Mouse (Mus musculus) neural tube, embryonic 14.5 days (tissue): ENCODE results near the gene Bpgm. TPM values are rescaled to one million over a fixed set of nuclear protein-coding genes. Genes with fewer than 3 reads are reported as not detected.

Source experiments
- ATAC-seq: fragments of 200-750 bp; cut with Nextera tagmentation; 2 replicates; pipeline ENCODE4 v1.8.0; 2017; ENCODE audit warnings: low read depth, mild to moderate bottlenecking, moderate TSS enrichment, moderate library complexity
- H3K27ac ChIP-seq: fragments of 300-500 bp; sonication (generic); 2 replicates; pipeline ENCODE4 v1.5.1; 2014; ENCODE audit warnings: low read depth, mild to moderate bottlenecking, control low read depth, low read length, moderate library complexity, mixed read lengths
- H3K27me3 ChIP-seq: fragments of 300-500 bp; sonication (generic); 2 replicates; pipeline ENCODE4 v1.6.1; 2014; ENCODE audit warnings: low read length; ENCODE audit not compliant: control insufficient read depth, insufficient read depth
- H3K36me3 ChIP-seq: fragments of 300-500 bp; sonication (generic); 2 replicates; pipeline ENCODE4 v1.6.1; 2014; ENCODE audit warnings: low read length, mixed read lengths; ENCODE audit not compliant: control insufficient read depth, insufficient read depth
- H3K4me1 ChIP-seq: fragments of 300-500 bp; sonication (generic); 2 replicates; pipeline ENCODE4 v1.6.1; 2014; ENCODE audit warnings: low read length; ENCODE audit not compliant: control insufficient read depth, insufficient read depth
- H3K4me2 ChIP-seq: fragments of 300-500 bp; sonication (generic); 2 replicates; pipeline ENCODE4 v1.6.1; 2014; ENCODE audit warnings: mild to moderate bottlenecking, low read depth, low read length, control low read depth
- H3K4me3 ChIP-seq: fragments of 300-500 bp; sonication (generic); 2 replicates; pipeline ENCODE4 v1.5.1; 2014; ENCODE audit warnings: low read depth, low read length, control low read depth, mixed read lengths
- H3K9ac ChIP-seq: fragments of 300-500 bp; sonication (generic); replicated peaks from 2 replicates; pipeline ENCODE4 v1.6.1; 2014; ENCODE audit warnings: low read depth, mild to moderate bottlenecking, control low read depth, low read length, mixed read lengths
- H3K9me3 ChIP-seq: fragments of 300-500 bp; sonication (generic); 2 replicates; pipeline ENCODE4 v1.6.1; 2016; ENCODE audit warnings: low read length; ENCODE audit not compliant: control insufficient read depth
- WGBS: fragments of 180-500 bp; shearing (Covaris S2); extraction: QIAGEN DNeasy Blood & Tissue Kit; methylation state at CpG from one replicate; pipeline ENCODE4 v1.1.7; 2014; 5-methylcytosine and 5-hydroxymethylcytosine counted together
- polyA plus RNA-seq: library from polyadenylated mRNA; unstranded; fragments of >200 nt; fragmentation: Nextera tagmentation; extraction: Ambion mirVana; gene quantifications from 2 replicates; pipeline ENCODE4 v1.2.1, GENCODE M21; 2014

The Bpgm gene
- polyA plus RNA-seq, 1 experiment from 2014 or later: 78.1 TPM

- no peaks in the 10 kb centered on the region for H3K27me3 ChIP-seq
- no peaks in the 10 kb centered on the region for H3K9me3 ChIP-seq
- H3K27ac ChIP-seq: no peak overlapping the region
- no peak overlapping the region for H3K4me2 ChIP-seq
- 72% methylated on average over 11 of the region's 11 CpGs for WGBS
- H3K36me3 ChIP-seq: 0 out of 2 replicates have a peak, but pooled peaks cover 3% of the 10 kb centered on the region
- H3K4me3 ChIP-seq: no peak overlapping the region
- no peak for ATAC-seq
- no peaks in the 10 kb centered on the region for H3K4me1 ChIP-seq
- H3K9ac ChIP-seq: no peak overlapping the region
These were observed 29.9 kb downstream of the Bpgm start for GRCm38 (mm10) chr6:34505957-34506356.

- no peaks in the 10 kb centered on the region for H3K4me1 ChIP-seq
- H3K9me3 ChIP-seq: no peaks in the 10 kb centered on the region
- no peak overlapping the region for H3K9ac ChIP-seq
- 99% methylated on average over 4 of the region's 4 CpGs for WGBS
- H3K4me2 ChIP-seq: no peak overlapping the region
- ATAC-seq: no peak
- H3K36me3 ChIP-seq: 0 out of 2 replicates have a peak, but pooled peaks cover 3% of the 10 kb centered on the region
- no peaks in the 10 kb centered on the region for H3K27me3 ChIP-seq
- H3K4me3 ChIP-seq: no peak overlapping the region
- no peak overlapping the region for H3K27ac ChIP-seq
These were observed 31.6 kb downstream of the Bpgm start for GRCm38 (mm10) chr6:34507581-34507980.

- no peak for ATAC-seq
- WGBS: 91% methylated on average over 4 of the region's 4 CpGs
- Histone ChIP-seq H3K9ac (no peak overlapping the region), H3K9me3 (no peaks in the 10 kb centered on the region), H3K27me3 (no peaks in the 10 kb centered on the region), H3K27ac (no peak overlapping the region), H3K4me1 (no peaks in the 10 kb centered on the region), H3K4me3 (no peak overlapping the region), H3K36me3 (0 out of 2 replicates have a peak, but pooled peaks cover 3% of the 10 kb centered on the region), H3K4me2 (no peak overlapping the region)
These were observed 32.0 kb downstream of the Bpgm start for GRCm38 (mm10) chr6:34508016-34508415.

GRCm38 (mm10) chr6:34510277-34510676 lies 34.3 kb downstream of the Bpgm start:
- no peaks in the 10 kb centered on the region for H3K4me1 ChIP-seq
- H3K4me3 ChIP-seq: no peak overlapping the region
- WGBS: 95% methylated on average over 5 of the region's 5 CpGs

DNA sequence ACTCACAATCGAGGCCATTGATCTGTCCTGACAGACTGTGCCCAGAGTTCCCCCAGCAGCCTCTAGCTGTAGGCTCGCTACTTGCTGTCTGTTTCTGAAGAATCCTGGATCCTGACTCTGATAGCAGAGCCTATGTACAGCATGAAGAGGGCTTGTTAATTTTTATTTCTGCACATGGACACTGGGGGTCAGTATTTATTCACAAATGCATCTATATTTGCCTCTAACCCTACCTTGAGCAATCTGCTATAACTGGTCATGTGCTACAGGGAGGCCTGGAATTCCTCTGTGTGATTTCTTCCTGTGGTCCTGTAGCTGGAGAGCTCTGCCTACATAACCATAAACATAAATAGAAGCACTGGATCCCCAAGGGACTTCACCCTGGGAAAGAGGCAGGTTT lies 35.4 kb downstream of the Bpgm start:
- WGBS: 65% methylated on average over 2 of the region's 2 CpGs
- no peak overlapping the region for H3K9ac ChIP-seq
- no peaks in the 10 kb centered on the region for H3K9me3 ChIP-seq
- no peak overlapping the region for H3K4me2 ChIP-seq
- H3K36me3 ChIP-seq: no peaks in the 10 kb centered on the region
- H3K4me1 ChIP-seq: no peaks in the 10 kb centered on the region
- H3K4me3 ChIP-seq: no peak overlapping the region
- no peaks in the 10 kb centered on the region for H3K27me3 ChIP-seq
- H3K27ac ChIP-seq: no peak overlapping the region
- ATAC-seq: peak; percentile 94

More at GRCm38 (mm10) chr6:34510277-34510676, 34.3 kb downstream of the Bpgm start:
- H3K4me2 ChIP-seq: no peak overlapping the region
- no peak overlapping the region for H3K9ac ChIP-seq
- no peaks in the 10 kb centered on the region for H3K27me3 ChIP-seq
- no peak for ATAC-seq
- H3K9me3 ChIP-seq: no peaks in the 10 kb centered on the region
- 0 out of 2 replicates have a peak, but pooled peaks cover 3% of the 10 kb centered on the region for H3K36me3 ChIP-seq
- no peak overlapping the region for H3K27ac ChIP-seq

- Histone ChIP-seq H3K4me2 (no peak overlapping the region), H3K27me3 (no peaks in the 10 kb centered on the region), H3K9ac (no peak overlapping the region), H3K4me3 (no peak overlapping the region), H3K4me1 (no peaks in the 10 kb centered on the region), H3K27ac (no peak overlapping the region), H3K9me3 (no peaks in the 10 kb centered on the region), H3K36me3 (no peaks in the 10 kb centered on the region)
- ATAC-seq: no peak
These were observed 36.7 kb downstream of the Bpgm start for GRCm38 (mm10) chr6:34512741-34513140.

GRCm38 (mm10) chr6:34514655-34515054 lies 38.6 kb downstream of the Bpgm start:
- 57% methylated on average over 5 of the region's 5 CpGs for WGBS
- no peak for ATAC-seq
- H3K9me3 ChIP-seq: no peaks in the 10 kb centered on the region
- no peaks in the 10 kb centered on the region for H3K4me1 ChIP-seq
- H3K9ac ChIP-seq: no peak overlapping the region
- H3K27ac ChIP-seq: no peak overlapping the region
- H3K4me2 ChIP-seq: no peak overlapping the region
- H3K27me3 ChIP-seq: no peaks in the 10 kb centered on the region
- H3K36me3 ChIP-seq: no peaks in the 10 kb centered on the region
- H3K4me3 ChIP-seq: no peak overlapping the region

DNA sequence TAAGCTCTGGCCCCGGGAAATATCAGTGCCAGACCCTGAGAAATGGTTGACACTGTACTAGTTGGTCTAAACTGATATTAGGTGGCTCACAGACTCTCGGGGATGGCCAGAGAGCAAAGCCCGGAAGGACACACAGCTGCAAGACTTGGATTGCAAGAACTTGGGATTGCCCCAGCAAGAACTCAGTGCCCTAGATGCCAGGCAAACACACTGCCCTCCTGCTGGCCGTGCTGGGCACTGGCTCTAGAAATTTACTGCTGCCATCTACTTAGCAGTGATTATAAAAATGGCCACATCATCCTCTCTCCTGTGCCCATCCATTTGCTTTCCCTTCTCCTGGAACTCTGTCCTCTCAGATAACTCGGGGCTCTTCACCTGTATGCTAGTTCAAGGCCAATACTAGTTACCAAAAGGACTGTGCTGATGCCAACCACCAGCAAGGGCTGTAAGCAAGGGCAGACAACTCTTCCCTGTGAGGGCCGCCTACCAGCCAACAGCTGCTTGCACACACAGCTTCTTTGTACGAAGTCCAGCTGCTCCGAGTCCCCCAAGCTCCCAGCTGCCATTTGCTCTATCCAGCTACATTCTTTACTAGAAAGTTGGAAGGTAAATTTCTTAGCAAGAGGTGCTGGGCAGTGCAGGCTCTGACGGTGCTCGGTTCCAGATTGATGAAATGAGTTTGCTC lies 39.2 kb downstream of the Bpgm start:
- Histone ChIP-seq H3K9ac (no peak overlapping the region), H3K9me3 (no peaks in the 10 kb centered on the region), H3K27ac (no peak overlapping the region), H3K4me2 (no peak overlapping the region), H3K4me3 (no peak overlapping the region), H3K36me3 (no peaks in the 10 kb centered on the region), H3K27me3 (no peaks in the 10 kb centered on the region), H3K4me1 (no peaks in the 10 kb centered on the region)
- WGBS: 72% methylated on average over 10 of the region's 10 CpGs
- ATAC-seq: no peak

GRCm38 (mm10) chr6:34515783-34516099 lies 39.7 kb downstream of the Bpgm start:
- Histone ChIP-seq H3K27ac (no peak overlapping the region), H3K36me3 (no peaks in the 10 kb centered on the region), H3K4me2 (no peak overlapping the region), H3K27me3 (no peaks in the 10 kb centered on the region), H3K4me1 (no peaks in the 10 kb centered on the region), H3K9ac (no peak overlapping the region), H3K9me3 (no peaks in the 10 kb centered on the region), H3K4me3 (no peak overlapping the region)
- ATAC-seq: no peak
- WGBS: 67% methylated on average over 1 of the region's 1 CpGs
